In the genomic region with DNA sequence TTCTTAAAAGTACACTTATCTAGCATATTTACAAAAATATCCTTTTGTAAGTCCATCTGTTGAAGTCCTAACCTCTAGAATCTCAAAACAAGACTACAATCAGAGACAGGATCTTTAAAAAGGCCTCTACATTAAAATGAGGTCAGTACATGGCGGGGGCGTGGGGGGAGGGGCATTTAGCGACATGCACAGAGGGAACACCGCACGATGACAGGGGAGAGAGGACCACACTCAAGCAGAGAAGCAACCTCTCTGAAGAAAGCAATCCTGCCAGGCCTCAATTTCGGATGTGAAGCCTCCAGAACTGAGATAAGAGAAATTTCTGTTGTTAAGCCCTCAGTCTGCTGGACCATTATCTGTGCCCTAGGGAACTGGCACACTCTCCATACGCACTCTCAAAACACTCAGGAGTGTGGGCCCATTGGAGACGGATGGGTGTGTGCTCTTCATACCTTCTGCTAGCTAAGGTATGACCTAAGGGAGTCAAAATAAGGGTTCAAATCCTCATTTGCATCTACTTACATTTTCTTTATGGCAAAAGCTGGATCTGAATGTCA, we compare ENCODE assay signal across 17 mouse cellular contexts. TPM values are rescaled to one million over a fixed set of nuclear protein-coding genes. Genes with fewer than 3 reads are reported as not detected.
DNase-seq lines count a peak whose midpoint lies in the region; ATAC-seq and TF ChIP-seq lines count a peak whose summit lies in the region.
"Had no signal": no experiment of that assay in that cellular context is flagged by ENCODE, and none has a peak within 500 bp of the region (broad histone marks: within the 10 kb centered on the region; RNA-seq: fewer than 3 reads in every experiment).

No protein-coding gene starts in this region.

- no peak for TF ChIP-seq POLR2A in CH12.LX (IDR thresholded peaks at IDR 0.05; ENCODE audit: low read depth, low read length)

- ATAC-seq in CD4-positive, CD25-positive, alpha-beta regulatory T cell, adult 4 months = no peak
- ATAC-seq in liver, embryonic 11.5 days (replicated peaks; ENCODE audit: low FRiP score) = no peak
- ATAC-seq in megakaryocyte progenitor cell, adult 5-6 weeks (replicated peaks; ENCODE audit: poor library complexity) = peak; percentile 50
- ATAC-seq: intestine, embryonic 15.5 days; lung, postnatal 0 days; midbrain, embryonic 16.5 days had no signal

- no peak overlapping the region for H3K9ac ChIP-seq in liver, embryonic 11.5 days (ENCODE audit: low read depth, low read length)
- H3K9ac ChIP-seq in CH12.LX (ENCODE audit: insufficient read depth, low read depth) = no peak overlapping the region
- H3K9ac ChIP-seq: hindbrain, embryonic 14.5 days; intestine, embryonic 15.5 days; limb, embryonic 12.5 days; liver, embryonic 14.5 days had no signal

- TF ChIP-seq RAD21 in CH12.LX (IDR thresholded peaks at IDR 0.05; ENCODE audit: low read depth, low read length) = no peak

- H3K4me3 ChIP-seq in liver, embryonic 11.5 days (ENCODE audit: low read depth, low read length) = no peak overlapping the region
- H3K4me3 ChIP-seq in CH12.LX (replicated peaks in 1 of 3; ENCODE audit: low read depth in 2 of 3, low read length in 2 of 3, poor library complexity in 1 of 3) = no peak overlapping the region
- H3K4me3 ChIP-seq: embryonic facial prominence, embryonic 10.5 days; intestine, embryonic 15.5 days; limb, embryonic 12.5 days had no signal

- in situ Hi-C loops in CH12.LX (cut with MboI; ENCODE audit: low pct_ligation_motif_present, low pct_unique_long_range_greater_than_20kb, low sequenced_read_pairs) = no loop called here

- no peak for TF ChIP-seq EP300 in CH12.LX (IDR thresholded peaks at IDR 0.05; ENCODE audit: low read length)

- H3K36me3 ChIP-seq in liver, embryonic 11.5 days (ENCODE audit: control insufficient read depth, insufficient read depth, low read length) = no peaks in the 10 kb centered on the region
- no peaks in the 10 kb centered on the region for H3K36me3 ChIP-seq in CH12.LX (replicated peaks in 1 of 2; ENCODE audit: control insufficient read depth in 1 of 2, insufficient read depth in 1 of 2, low read length in 1 of 2)
- H3K36me3 ChIP-seq: embryonic facial prominence, embryonic 10.5 days; intestine, embryonic 15.5 days; limb, embryonic 12.5 days had no signal

- H3K27me3 ChIP-seq in liver, embryonic 11.5 days (replicated peaks; ENCODE audit: control insufficient read depth, insufficient read depth, low read length) = no peaks in the 10 kb centered on the region; the same call in 1 of the 2 replicates
- peaks cover 3% of the 10 kb centered on the region for H3K27me3 ChIP-seq in CH12.LX (replicated peaks)
- H3K27me3 ChIP-seq: intestine, embryonic 15.5 days; limb, embryonic 12.5 days had no signal

- dilution Hi-C loops in CH12.LX (cut with MboI; ENCODE audit: extremely low pct_ligation_motif_present, extremely low pct_unique_long_range_greater_than_20kb, low sequenced_read_pairs) = no loop called here

- no peaks in the 10 kb centered on the region for H3K9me3 ChIP-seq in liver, embryonic 11.5 days (ENCODE audit: control insufficient read depth, low read length)
- no peaks in the 10 kb centered on the region for H3K9me3 ChIP-seq in CH12.LX (replicated peaks; ENCODE audit: low read length)
- H3K9me3 ChIP-seq: embryonic facial prominence, embryonic 10.5 days; intestine, embryonic 15.5 days; limb, embryonic 12.5 days had no signal

- peak; percentile 19 for DNase-seq in CD4-positive, CD25-positive, alpha-beta regulatory T cell, adult 2 months (ENCODE audit: low read depth, low spot score)
- peak; percentile 10 for DNase-seq in liver
- DNase-seq in liver, embryonic 11.5 days (ENCODE audit: low spot score) = no peak
- peak; percentile 7 for DNase-seq in CH12.LX (ENCODE audit: extremely low read depth)
- DNase-seq in right cerebral cortex, postnatal 36 days (ENCODE audit: low spot score in 2 of 2) = no peak
- DNase-seq in adrenal gland, postnatal 10 days = no peak
- DNase-seq: kidney, adult 9 months; kidney, postnatal 4 days had no signal

- no peak for TF ChIP-seq CTCF in CH12.LX (conservative IDR thresholded peaks at IDR 0.05 in 1 of 2, IDR thresholded peaks at IDR 0.05 in 1 of 2; ENCODE audit: low read depth in 2 of 2, low read length in 2 of 2)

- 42% methylated on average over 8 of the region's 8 CpGs for WGBS in liver, embryonic 11.5 days

- H3K4me2 ChIP-seq in liver, embryonic 11.5 days = no peak overlapping the region
- H3K4me2 ChIP-seq in CH12.LX (ENCODE audit: insufficient read depth, low read depth, poor library complexity, severe bottlenecking) = peak overlapping the region; percentile 34; the same call in 1 of the 2 replicates
- H3K4me2 ChIP-seq: hindbrain, embryonic 14.5 days; intestine, embryonic 15.5 days; limb, embryonic 12.5 days had no signal

- H3K4me1 ChIP-seq in liver, embryonic 11.5 days (replicated peaks; ENCODE audit: control insufficient read depth, insufficient read depth, low read length) = peaks cover 13% of the 10 kb centered on the region
- H3K4me1 ChIP-seq in CH12.LX (ENCODE audit: control insufficient read depth in 1 of 2, insufficient read depth in 2 of 2) = peaks cover 14 to 38% of the 10 kb centered on the region in 2 experiments
- H3K4me1 ChIP-seq: intestine, embryonic 15.5 days; limb, embryonic 12.5 days had no signal

- H3K79me2 ChIP-seq in CH12.LX (replicated peaks; ENCODE audit: control insufficient read depth, extremely low read depth, insufficient read depth, poor library complexity, severe bottlenecking) = no peaks in the 10 kb centered on the region

- H3K27ac ChIP-seq in liver, embryonic 11.5 days (ENCODE audit: low read depth, low read length) = no peak overlapping the region
- no peak overlapping the region for H3K27ac ChIP-seq in CH12.LX (ENCODE audit: insufficient read depth, low read depth)
- H3K27ac ChIP-seq: embryonic facial prominence, embryonic 10.5 days; hindbrain, embryonic 14.5 days; intestine, embryonic 15.5 days; limb, embryonic 12.5 days; liver, embryonic 14.5 days had no signal

TF ChIP-seq in CH12.LX, 34 proteins besides CTCF, POLR2A, EP300 and RAD21:
- TF ChIP-seq ELF1 (IDR thresholded peaks at IDR 0.05; ENCODE audit: low read depth, low read length) (no peak), CHD2 (IDR thresholded peaks at IDR 0.05; ENCODE audit: low read length) (peak; percentile 47; the same call in 1 of the 2 replicates)

RNA-seq across cellular contexts. Expression of a gene that starts 46.0 kb away (rescaled TPM):
- polyA plus RNA-seq in CD4-positive, CD25-positive, alpha-beta regulatory T cell, adult 4 months (2017; shearing (Covaris generic)) = 10 to 100 TPM; 41.7 to 42.6 TPM
- polyA plus RNA-seq in liver, embryonic 11.5 days (2014; fragmentation: Nextera tagmentation; extraction: Ambion mirVana) = 52.2 and 54.7 TPM in 2 replicates
- 13.1 and 15.4 TPM in 2 replicates for total RNA-seq in CH12.LX (2012; rRNA removed)
- 16.7 and 17.4 TPM in 2 replicates for total RNA-seq in CH12.LX (2014; rRNA removed)
- 37.6 and 39.1 TPM in 2 replicates for polyA plus RNA-seq in CH12.LX (2012; ENCODE audit: insufficient read length, low read depth)
- total RNA-seq in megakaryocyte progenitor cell, adult 5-6 weeks (2015) = 71.7 and 80.6 TPM in 2 replicates
- total RNA-seq in megakaryocyte progenitor cell, adult 5-6 weeks (2017) = 41.5 and 45.2 TPM in 2 replicates
- 10 to 100 TPM; 47.4 to 56.7 TPM for total RNA-seq in adrenal gland, postnatal 10 days (2021)

Comparison
In these comparisons a context has a peak if more than half of its experiments do, and no peak if none do; other contexts are left out.
1. DNase-seq: peak in CD4-positive, CD25-positive, alpha-beta regulatory T cell, adult 2 months (single experiment), liver (single experiment) and CH12.LX (single experiment); none in liver, embryonic 11.5 days (single experiment), right cerebral cortex, postnatal 36 days (0 of 2) and adrenal gland, postnatal 10 days (single experiment).